Mouse (Mus musculus): Measurements from ENCODE around the gene Lpp. TPM values are rescaled to one million over a fixed set of nuclear protein-coding genes. Genes with fewer than 3 reads are reported as not detected.

Gene Lpp
- total and polyA plus RNA-seq, 3 experiments: 7.7 to 25.1 (median 23.6) TPM

GRCm38 (mm10) chr16:24453536-24453935 lies 60.2 kb downstream of the Lpp start:
- Histone ChIP-seq H3K27ac (no peak overlapping the region), H3K27me3 (ENCODE audit: control insufficient read depth, insufficient read depth, low read length) (no peaks in the 10 kb centered on the region), H3K4me3 (no peak overlapping the region), H3K4me1 (ENCODE audit: control insufficient read depth, insufficient read depth, low read length) (peaks cover 13% of the 10 kb centered on the region), H3K79me2 (replicated peaks; ENCODE audit: control insufficient read depth, insufficient read depth, low read length) (peaks cover 1% of the 10 kb centered on the region; the same call in 1 of the 2 replicates), H3K36me3 (ENCODE audit: control insufficient read depth, insufficient read depth, low read length) (no peaks in the 10 kb centered on the region; the same call in 1 of the 2 replicates), H3K9ac (ENCODE audit: low read depth, low read length) (no peak overlapping the region)
- 68% methylated on average over 4 of the region's 4 CpGs for WGBS
- no peak for TF ChIP-seq POLR2A (IDR thresholded peaks at IDR 0.05; ENCODE audit: insufficient read depth, low read depth, low read length)
- no peak for DNase-seq
- intact Hi-C loops (cut with DNase I): no loop called here

DNA sequence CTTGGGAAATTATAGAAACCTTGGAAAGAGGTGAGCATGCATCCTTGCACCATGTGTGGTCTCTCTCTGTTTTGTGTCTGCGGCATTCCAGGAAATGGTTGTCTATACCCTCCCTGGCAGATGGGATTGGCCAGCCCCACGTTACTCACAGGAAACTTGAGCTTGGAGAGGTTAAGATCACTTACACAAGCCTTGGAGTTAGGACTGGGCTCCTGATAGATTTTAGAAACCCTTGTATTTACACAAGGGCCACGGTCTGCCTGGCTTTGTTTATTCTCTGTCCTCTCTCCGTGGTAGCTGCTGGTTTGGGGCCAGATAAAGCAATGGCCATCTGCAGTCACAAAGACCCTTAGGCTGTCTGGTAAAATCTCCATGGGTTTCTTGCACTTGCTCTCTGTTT lies 61.2 kb downstream of the Lpp start:
- 53% methylated on average over 4 of the region's 4 CpGs for WGBS
- Histone ChIP-seq H3K79me2 (replicated peaks; ENCODE audit: control insufficient read depth, insufficient read depth, low read length) (peaks cover 3% of the 10 kb centered on the region), H3K27ac (no peak overlapping the region), H3K36me3 (ENCODE audit: control insufficient read depth, insufficient read depth, low read length) (no peaks in the 10 kb centered on the region; the same call in 1 of the 2 replicates), H3K27me3 (ENCODE audit: control insufficient read depth, insufficient read depth, low read length) (no peaks in the 10 kb centered on the region), H3K4me1 (ENCODE audit: control insufficient read depth, insufficient read depth, low read length) (peaks cover 13% of the 10 kb centered on the region), H3K4me3 (no peak overlapping the region), H3K9ac (ENCODE audit: low read depth, low read length) (no peak overlapping the region)
- no peak for DNase-seq
- intact Hi-C loops (cut with DNase I): no loop called here
- TF ChIP-seq EP300 (IDR thresholded peaks at IDR 0.05; ENCODE audit: insufficient read depth, low read depth, low read length): no peak
- TF ChIP-seq CTCF (IDR thresholded peaks at IDR 0.05): no peak
- TF ChIP-seq POLR2A (IDR thresholded peaks at IDR 0.05; ENCODE audit: insufficient read depth, low read depth, low read length): no peak

GRCm38 (mm10) chr16:24455361-24455855 lies 62.1 kb downstream of the Lpp start:
- Histone ChIP-seq H3K79me2 (replicated peaks; ENCODE audit: control insufficient read depth, insufficient read depth, low read length) (peaks cover 3% of the 10 kb centered on the region; the same call in 1 of the 2 replicates), H3K9ac (ENCODE audit: low read depth, low read length) (no peak overlapping the region), H3K27ac (no peak overlapping the region), H3K4me1 (ENCODE audit: control insufficient read depth, insufficient read depth, low read length) (peaks cover 12% of the 10 kb centered on the region), H3K4me3 (no peak overlapping the region), H3K36me3 (ENCODE audit: control insufficient read depth, insufficient read depth, low read length) (peaks cover 2% of the 10 kb centered on the region), H3K27me3 (ENCODE audit: control insufficient read depth, insufficient read depth, low read length) (no peaks in the 10 kb centered on the region)
- intact Hi-C loops (cut with DNase I): no loop called here
- no peak for DNase-seq
- WGBS: 82% methylated on average over 3 of the region's 3 CpGs
- TF ChIP-seq CTCF (IDR thresholded peaks at IDR 0.05) (no peak), EP300 (IDR thresholded peaks at IDR 0.05; ENCODE audit: insufficient read depth, low read depth, low read length) (no peak), POLR2A (IDR thresholded peaks at IDR 0.05; ENCODE audit: insufficient read depth, low read depth, low read length) (no peak)

DNA sequence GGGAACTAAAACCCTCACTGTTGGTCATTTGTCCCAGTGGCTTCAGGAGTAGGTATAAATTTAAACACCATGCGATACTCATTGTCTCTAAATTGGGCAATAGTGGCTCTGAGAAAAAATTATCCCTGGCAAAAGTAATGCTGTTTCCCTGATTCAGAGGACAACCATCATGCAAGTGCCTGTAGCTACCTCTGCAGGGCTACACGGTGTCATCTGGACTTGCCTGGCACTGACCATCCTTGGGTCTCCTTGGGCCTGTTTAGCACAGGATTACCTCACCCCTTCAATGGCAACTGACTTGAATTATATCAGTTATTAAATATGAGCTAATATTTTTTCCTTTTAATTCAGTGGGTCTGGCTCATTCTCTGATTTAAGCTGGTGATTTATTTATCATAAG lies 70.5 kb downstream of the Lpp start:
- no peak for DNase-seq
- Histone ChIP-seq H3K27ac (no peak overlapping the region), H3K9ac (ENCODE audit: low read depth, low read length) (no peak overlapping the region), H3K4me3 (no peak overlapping the region), H3K36me3 (ENCODE audit: control insufficient read depth, insufficient read depth, low read length) (peaks cover 3% of the 10 kb centered on the region), H3K4me1 (ENCODE audit: control insufficient read depth, insufficient read depth, low read length) (peaks cover 3% of the 10 kb centered on the region), H3K27me3 (ENCODE audit: control insufficient read depth, insufficient read depth, low read length) (no peaks in the 10 kb centered on the region), H3K79me2 (replicated peaks; ENCODE audit: control insufficient read depth, insufficient read depth, low read length) (peaks cover 2% of the 10 kb centered on the region; the same call in 1 of the 2 replicates)
- WGBS: 80% methylated on average over 2 of the region's 2 CpGs
- intact Hi-C loops (cut with DNase I): no loop called here
- TF ChIP-seq EP300 (IDR thresholded peaks at IDR 0.05; ENCODE audit: insufficient read depth, low read depth, low read length) (no peak), CTCF (IDR thresholded peaks at IDR 0.05) (no peak), POLR2A (IDR thresholded peaks at IDR 0.05; ENCODE audit: insufficient read depth, low read depth, low read length) (no peak)

DNA sequence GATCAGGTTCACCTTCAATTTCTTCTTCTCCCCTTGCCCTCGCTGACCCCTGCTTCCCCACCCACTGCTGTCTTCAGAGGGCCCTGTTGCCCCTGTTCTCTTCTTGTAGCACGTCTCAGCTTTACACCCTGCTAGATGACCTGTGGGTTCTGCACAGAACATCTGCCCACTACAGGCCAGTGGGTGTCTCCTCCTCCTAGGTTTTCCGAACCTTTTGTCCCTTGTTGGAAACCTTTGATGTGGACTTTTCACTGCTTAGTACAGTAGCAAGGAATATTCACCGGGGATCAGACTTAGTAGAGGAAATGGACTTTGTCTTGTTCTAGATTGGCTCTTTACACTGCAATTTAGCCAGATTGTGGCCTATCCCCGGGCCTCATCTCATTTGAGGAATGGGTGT lies 71.1 kb downstream of the Lpp start:
- Histone ChIP-seq H3K79me2 (replicated peaks; ENCODE audit: control insufficient read depth, insufficient read depth, low read length) (0 out of 2 replicates have a peak, but pooled peaks cover under 1% of the 10 kb centered on the region), H3K36me3 (ENCODE audit: control insufficient read depth, insufficient read depth, low read length) (peaks cover 3% of the 10 kb centered on the region), H3K4me1 (ENCODE audit: control insufficient read depth, insufficient read depth, low read length) (peaks cover 3% of the 10 kb centered on the region), H3K9ac (ENCODE audit: low read depth, low read length) (no peak overlapping the region), H3K27me3 (ENCODE audit: control insufficient read depth, insufficient read depth, low read length) (no peaks in the 10 kb centered on the region), H3K4me3 (no peak overlapping the region), H3K27ac (no peak overlapping the region)
- 81% methylated on average over 5 of the region's 5 CpGs for WGBS
- intact Hi-C loops (cut with DNase I): no loop called here
- no peak for DNase-seq
- TF ChIP-seq EP300 (IDR thresholded peaks at IDR 0.05; ENCODE audit: insufficient read depth, low read depth, low read length): no peak
- no peak for TF ChIP-seq CTCF (IDR thresholded peaks at IDR 0.05)
- no peak for TF ChIP-seq POLR2A (IDR thresholded peaks at IDR 0.05; ENCODE audit: insufficient read depth, low read depth, low read length)

DNA sequence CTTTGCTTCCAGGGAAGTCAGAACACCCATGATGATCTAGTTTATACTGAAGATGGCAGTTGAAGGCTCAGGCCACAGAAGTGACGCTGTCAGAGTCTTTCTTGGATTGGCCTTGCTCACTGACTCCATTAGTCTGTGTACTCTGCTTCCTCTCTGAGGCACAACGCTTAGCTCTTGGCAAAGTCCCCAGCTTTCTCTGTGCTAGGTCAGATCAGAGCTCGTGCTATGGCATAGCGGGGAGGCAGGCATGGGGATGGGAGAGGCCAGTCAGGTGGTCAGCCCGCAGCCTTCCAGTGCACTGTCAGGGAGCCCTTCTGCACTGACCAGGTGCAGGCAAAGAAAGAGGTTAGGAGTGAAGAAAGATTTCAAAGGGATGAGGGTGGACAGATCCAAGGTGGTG lies 72.3 kb downstream of the Lpp start:
- Histone ChIP-seq H3K4me3 (no peak overlapping the region), H3K4me1 (ENCODE audit: control insufficient read depth, insufficient read depth, low read length) (peaks cover 1% of the 10 kb centered on the region), H3K27ac (no peak overlapping the region), H3K36me3 (ENCODE audit: control insufficient read depth, insufficient read depth, low read length) (no peaks in the 10 kb centered on the region; the same call in 1 of the 2 replicates), H3K79me2 (replicated peaks; ENCODE audit: control insufficient read depth, insufficient read depth, low read length) (no peaks in the 10 kb centered on the region), H3K27me3 (ENCODE audit: control insufficient read depth, insufficient read depth, low read length) (no peaks in the 10 kb centered on the region), H3K9ac (ENCODE audit: low read depth, low read length) (no peak overlapping the region)
- intact Hi-C loops (cut with DNase I): no loop called here
- peak in 1 of 2 experiments; percentile 51 for DNase-seq
- 46% methylated on average over 5 of the region's 5 CpGs for WGBS
- TF ChIP-seq POLR2A (IDR thresholded peaks at IDR 0.05; ENCODE audit: insufficient read depth, low read depth, low read length) (no peak), EP300 (IDR thresholded peaks at IDR 0.05; ENCODE audit: insufficient read depth, low read depth, low read length) (0 out of 2 replicates have a peak, but pooled peaks have one; percentile 12)
